Mouse (Mus musculus) spleen, postnatal 4 days (tissue): Measurements from ENCODE around the gene Dip2b.
A peak's percentile ranks its signal among the peaks of the same experiment; 100 is the strongest.

Experiments
- DNase-seq, 2 experiments: peaks; one replicate each; pipeline ENCODE4 v3.0.0; 2022; ENCODE audit warnings: low spot score in 2 of 2

The Dip2b gene

DNA sequence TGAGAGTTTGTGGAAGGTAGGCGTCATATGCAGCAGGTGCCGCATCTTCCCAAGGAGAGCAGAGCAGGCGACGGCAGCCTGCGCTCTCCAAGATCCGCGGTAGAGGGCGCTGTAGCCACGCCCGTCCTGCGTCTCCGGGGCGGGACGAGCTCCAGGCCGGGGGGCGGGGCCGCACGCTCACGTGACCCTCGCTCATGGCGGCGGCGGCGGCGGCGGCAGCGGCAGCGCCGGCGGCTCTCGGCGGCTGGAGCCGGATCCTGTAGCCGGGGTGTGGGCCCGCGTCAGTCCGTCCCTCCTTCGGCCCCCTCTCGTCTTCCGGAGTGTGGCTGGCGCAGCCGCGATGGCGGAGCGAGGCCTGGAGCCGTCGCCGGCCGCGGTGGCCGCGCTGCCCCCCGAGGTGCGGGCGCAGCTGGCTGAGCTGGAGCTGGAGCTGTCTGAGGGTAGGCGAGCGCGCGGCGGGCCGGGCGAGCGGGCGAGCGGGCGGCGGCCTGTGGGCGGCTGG lies at the start of gene Dip2b:
Gene Dip2b (plus strand): TSS at position 195 of the 502 bp plus-strand sequence.
- DNase-seq, result peak; percentile 98 to 100

DNA sequence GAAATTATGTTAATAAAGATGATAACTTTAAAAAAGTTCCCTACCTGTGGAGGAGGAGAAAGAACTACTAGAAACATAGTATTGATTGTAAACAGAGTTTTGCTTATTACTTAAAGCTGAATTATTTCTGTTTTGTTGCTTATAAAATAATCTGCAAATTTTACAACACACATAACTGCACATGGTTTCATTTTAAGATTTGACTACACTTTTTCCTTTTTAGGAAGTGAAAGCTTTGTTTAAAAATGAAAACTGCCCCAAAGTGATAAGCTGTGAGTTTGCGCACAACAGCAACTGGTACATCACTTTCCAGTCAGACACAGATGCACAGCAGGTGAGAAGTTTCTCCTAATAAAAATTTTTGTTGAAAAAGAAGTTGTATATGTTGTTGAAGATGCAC lies 45.4 kb upstream of the Dip2b start:
- no peak for DNase-seq

DNA sequence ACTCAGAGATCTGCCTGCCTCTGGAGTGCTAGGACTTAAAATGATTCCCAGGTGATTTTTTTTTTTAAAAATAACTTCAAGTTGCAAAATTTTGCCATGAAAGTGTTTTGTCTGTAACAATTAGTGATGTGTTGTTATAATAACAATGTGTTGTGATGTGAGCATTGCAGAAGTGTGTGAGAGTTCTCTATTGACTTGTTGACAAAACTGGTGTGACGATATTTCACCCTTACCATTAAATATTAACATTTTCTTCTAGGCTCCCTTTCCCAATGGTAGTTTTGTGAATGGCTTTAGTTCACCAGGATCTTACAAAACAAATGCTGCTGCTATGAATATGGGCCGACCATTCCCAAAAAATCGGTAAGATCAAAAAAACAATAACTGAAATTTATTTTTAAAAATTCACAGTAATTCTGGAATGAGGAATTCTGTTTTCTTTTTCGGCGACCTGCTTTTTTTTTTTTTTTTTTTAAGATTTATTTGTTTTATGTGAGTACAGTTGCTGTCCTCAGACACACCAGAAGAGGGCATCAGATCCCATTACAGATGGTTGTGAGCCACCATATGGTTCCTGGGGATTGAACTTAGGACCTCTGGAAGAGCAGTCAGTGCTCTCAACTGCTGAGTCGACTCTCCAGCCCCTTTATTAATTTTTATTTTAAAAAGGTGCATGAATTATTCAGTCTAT lies 41.2 kb upstream of the Dip2b start:
- DNase-seq, result no peak

DNA sequence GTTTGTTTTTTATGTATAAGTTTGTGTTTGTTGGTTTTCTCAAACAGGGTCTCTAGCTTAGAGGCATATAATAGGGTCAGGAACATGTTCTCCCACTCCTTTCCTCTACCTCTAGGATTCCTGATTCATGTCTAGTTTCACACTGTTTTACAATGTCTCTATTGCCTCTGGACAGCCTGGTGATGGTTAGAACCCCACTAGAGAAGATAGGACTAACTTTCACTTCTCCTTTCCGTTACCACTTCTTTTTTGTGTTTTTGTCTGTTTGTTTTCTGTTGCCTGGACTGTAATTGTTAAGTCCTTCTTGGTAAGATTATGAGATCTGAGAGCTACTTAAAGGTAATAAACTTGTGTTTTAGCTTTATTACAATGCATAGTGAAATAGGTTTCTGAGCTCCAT lies 39.1 kb upstream of the Dip2b start:
- DNase-seq, result no peak

DNA sequence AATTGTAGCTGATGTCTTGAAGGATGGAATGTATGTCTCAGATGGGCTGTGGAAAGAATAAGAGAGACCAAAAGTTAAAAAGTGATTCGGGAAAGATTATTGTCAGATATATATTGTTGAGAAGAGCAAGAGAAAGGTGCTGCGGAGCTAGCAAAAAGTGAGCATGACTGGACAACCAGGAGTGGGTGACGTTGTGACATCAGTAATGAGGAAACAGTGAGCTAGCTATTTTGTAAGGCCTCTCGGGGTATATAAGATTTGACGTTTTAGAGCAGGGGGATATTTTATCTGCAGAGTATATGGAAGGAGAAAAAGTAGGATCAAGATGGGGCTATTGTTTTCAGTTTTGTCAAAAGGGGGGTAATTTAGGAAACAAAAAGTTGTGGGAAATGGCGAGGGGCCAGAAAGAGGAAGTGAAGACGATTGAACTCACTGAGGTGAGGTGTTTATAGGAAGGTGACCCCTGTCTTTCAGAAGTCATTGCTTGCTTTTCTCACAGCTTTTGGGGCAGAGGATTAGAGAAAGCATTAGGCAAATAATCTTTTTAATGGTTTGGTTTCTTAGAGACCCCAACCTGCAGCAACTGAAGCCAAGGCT lies 33.7 kb upstream of the Dip2b start:
- DNase-seq, result no peak

DNA sequence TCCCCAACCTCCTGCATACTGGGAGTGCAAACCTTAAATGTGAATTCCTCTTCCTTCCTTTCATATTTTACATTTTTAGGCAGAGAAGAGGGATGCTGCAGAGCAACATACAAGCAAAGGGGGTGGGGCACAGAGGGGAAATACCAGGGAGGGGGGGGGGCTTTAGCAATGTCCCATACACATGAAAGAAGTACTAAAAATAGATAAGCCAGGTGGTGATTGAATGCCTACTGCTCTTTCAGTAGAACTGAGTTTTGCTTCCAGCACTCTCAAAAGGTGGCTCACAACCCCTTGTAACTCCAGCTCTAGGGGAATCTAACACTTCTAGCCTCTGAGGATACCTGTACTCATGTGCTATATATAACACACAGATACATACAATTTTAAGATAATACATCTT lies 32.3 kb upstream of the Dip2b start:
- no peak for DNase-seq

DNA sequence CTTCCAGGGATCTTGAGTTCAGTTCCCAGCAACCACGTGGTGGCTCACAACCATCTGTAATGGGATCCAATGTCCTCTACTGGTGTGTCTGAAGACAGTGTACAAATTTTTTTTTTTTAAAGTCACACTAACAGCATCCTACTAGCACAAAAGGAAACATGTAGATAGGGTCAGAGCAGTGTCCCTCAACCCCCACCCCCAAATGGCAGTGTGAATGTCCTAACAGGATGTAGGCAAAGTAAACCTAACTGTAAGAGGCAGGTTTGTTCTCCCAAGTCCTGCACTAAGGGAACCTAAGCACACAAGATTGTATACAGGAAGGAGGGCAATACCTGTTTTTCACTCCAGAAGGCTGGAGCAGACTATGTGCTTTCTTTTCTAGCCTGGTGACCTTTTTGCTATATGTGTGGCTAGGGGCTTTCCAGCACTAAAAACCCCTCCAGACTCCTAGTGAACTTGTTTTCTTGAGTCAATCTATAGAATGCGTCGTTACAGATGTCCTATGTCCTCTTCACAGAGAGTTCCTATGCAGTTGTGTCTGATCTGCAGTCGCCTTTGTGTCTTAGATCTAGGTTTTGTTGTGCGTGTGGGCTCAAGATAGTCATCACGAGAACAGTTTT lies 20.1 kb upstream of the Dip2b start:
- DNase-seq, result no peak

DNA sequence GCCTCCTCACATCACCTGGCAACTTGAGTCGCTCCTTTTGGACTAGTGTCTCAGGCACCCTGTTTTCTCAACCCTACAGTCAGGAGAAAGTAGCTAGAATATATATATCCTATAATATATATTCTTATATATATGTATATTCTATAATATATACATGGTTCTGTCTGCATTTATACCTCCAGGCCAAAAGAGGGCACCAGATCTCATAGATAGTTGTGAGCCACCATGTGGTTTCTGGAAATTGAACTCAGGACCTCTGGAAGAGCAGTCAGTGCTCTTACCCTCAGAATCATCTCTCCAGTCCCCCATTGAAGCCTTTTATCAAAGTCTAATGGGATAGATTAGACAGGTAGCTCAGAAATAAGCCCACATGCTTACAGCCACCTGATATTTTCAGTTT lies 17.3 kb upstream of the Dip2b start:
- no peak for DNase-seq

DNA sequence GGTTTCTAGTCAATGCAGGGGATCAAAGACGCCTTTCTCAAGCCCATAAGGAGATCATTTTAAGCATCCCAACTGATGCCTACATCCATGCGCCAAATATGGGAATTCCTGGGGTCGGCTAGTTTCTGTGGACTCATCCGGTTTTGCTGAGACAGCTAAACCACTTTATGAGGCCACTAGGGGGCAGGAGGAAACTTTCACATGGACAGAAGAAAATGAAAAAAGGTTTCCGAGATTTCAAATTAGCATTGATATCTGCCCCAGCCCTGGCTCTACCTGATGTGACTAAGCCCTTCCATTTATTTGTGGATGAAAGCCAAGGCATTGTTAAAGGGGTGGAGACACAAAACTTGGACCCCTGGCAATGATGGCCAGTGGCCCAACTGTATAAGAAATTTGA lies 15.5 kb upstream of the Dip2b start:
- no peak for DNase-seq

DNA sequence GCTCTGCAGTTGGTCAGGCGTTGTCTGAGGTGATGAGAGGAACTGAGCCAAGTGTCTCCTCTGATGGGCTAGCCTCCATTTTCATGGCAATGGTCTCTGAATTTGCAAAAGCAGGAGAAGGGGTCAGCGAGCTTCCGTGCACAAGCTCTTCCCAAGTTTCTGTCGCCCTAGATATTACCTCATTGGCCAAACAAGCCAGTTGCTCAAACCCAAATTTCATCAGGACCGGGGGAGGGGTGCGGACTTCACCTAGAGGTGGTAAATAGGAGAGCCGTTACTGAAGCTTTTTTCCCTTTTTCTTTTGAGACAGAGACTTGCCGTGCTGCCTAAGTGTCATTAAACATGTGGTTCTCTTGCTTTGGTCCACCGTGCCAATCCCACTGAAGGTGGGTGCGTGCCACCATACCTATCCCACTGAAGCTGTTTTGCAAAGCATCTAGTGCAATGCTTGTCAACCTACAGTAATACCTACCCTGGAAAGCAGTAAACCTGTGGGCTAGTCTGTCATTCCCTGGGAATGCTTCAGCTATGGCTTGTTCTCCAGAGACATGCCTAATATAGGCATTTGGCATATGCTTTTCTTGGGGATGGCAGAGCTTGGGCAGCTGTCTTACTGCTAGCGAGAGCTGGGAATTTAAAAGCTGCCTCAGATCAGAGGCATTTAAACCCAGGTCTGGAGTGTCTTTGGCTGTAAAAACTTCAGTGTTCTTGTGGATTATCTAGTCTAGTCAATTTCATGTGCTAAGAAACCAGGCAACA lies 13.2 kb upstream of the Dip2b start:
- no peak for DNase-seq

DNA sequence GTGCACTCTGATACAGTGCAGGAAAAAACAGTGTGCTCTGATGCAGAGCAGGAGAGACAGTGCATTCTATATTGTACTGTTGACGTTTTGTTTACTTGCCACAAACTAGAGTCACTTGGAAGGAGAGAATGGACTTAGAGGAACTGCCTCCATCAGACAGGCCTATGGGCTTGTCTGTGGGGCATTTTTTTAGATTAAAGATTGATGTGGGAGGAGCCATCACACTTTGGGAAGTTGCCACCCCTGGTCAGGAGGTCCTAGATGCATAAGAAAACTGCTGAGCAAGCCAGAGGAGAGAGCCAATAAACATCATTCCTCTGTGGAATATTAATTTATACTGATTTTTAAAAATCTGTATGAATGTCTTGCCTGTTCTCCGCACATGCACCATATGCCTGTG lies 10.3 kb upstream of the Dip2b start:
- no peak for DNase-seq

DNA sequence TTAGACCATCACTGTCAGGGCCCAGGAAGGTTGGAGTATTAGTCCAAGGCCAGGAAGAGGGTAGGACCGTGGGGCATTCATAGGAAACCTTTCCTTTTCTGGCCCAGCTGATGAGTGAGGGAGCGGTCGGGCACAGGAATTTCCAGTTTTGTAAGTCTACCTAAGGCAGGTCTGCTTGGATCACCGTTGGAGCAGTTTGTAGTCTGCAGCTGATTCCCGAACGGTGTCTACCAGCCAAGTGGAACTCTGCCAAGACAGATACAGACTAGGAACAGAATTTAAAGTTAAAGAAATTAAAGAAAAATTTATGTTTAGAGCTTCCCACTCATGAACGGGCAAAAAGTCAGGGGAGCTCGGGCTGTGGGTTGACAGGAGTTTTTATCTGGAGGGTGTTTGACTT lies 9.0 kb upstream of the Dip2b start:
- DNase-seq, result no peak

DNA sequence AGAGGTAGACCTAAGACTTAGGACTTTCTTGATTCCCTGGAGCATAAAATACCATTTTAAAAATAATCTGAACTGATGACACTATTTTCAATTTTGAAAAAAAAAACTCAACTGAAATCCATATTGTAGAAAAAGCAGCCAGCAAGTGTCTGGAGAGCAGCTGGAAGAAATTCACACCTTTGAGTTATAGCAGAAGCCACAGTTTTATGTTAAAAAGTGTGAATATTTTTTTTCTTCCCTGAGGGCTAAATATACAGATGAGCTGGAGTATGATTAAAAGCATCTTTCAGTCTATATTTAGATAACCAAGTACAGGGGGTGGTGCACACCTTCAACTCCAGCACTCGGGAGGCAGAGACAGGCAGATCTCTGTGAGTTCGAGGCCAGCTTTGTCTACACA lies 8.6 kb upstream of the Dip2b start:
- DNase-seq, result no peak

DNA sequence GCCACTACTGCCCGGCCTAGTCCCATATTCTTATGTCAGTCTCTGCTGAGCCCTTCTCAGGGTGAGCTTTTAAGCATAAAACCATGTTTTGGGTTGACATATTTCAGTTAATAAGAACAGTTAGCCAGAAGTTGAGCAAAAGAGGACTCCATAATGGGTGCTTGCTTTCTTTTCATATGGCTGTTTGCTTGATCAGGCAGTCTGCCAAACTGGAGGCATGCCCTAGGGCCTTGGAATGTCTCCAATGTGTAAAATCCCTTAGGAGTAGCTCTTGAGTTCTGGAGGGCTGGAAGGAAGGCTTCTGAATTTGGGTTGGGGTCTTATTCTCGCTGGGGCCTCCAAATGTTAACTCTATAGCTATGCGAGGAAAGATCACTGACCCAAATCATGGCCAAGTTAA lies 5.9 kb upstream of the Dip2b start:
- DNase-seq, result no peak

DNA sequence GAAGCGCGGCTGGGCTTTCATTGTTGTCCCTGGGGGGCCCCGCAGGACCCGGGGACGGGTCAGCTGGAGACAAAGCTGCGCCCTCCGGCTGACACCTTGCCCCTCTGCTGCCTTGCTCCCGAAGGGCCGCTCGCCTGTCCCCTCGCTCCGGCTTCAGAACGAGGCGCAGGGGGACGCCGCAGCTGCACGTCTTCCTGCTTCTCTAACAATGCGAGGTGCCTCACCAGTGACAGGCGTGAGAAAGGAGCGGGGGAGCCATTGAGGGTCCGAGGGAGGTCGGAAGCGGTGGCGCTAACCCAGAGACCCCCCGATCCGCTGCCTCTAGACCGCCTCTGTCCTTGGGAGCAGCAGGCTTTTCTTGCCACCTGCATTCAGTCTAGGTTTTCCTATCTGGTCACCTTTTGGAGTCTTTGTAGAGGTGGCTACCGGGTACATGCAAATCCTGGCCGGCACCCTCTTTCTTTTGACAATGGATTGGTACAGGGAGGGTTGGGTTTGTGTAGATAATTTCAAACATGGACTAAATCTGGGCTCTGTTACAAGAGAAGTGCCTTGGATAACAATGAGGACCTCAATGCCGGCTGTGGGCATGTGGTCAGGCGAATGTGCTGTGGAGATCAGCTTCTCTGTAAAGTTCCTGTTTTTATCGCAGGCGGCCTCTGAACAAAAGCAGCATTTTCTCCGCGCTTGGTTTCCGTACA lies 687 bp downstream of the Dip2b start:
- DNase-seq, result peak; percentile 47 to 80

DNA sequence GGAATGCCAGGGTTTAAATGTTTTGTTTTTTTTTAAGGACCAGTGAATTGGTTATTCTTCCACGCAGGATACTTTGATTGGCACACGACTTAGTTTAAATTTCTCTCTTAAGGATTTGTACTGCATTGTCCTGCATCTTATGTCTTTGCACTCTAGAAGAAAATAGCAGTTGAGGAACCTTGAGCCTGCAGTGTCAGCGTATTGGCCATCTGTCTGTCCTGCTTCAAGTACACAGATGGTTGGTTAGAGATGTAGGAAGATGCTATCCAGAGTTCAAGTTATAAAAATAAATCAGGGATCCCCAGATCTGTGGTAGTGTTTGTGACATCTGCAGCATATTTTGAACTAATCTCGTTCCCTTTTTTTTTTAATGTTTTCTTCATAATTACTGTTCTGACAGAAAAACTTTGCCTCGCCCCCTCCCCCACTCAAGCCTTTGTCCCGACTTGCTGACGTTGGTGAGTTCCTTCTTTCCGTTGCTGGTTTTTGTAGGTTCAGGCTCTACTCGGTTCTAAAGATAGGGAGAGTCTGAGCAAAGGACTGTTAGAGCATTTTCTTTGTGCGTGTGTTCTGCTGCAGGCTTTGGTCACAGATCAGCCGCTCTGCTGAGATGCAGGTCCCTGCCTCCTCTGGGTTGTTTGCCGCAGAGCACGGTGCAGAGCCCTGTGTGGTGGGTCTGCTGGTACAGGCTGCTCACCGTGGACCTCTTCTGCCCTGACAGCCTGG lies 2.2 kb downstream of the Dip2b start:
- no peak for DNase-seq

DNA sequence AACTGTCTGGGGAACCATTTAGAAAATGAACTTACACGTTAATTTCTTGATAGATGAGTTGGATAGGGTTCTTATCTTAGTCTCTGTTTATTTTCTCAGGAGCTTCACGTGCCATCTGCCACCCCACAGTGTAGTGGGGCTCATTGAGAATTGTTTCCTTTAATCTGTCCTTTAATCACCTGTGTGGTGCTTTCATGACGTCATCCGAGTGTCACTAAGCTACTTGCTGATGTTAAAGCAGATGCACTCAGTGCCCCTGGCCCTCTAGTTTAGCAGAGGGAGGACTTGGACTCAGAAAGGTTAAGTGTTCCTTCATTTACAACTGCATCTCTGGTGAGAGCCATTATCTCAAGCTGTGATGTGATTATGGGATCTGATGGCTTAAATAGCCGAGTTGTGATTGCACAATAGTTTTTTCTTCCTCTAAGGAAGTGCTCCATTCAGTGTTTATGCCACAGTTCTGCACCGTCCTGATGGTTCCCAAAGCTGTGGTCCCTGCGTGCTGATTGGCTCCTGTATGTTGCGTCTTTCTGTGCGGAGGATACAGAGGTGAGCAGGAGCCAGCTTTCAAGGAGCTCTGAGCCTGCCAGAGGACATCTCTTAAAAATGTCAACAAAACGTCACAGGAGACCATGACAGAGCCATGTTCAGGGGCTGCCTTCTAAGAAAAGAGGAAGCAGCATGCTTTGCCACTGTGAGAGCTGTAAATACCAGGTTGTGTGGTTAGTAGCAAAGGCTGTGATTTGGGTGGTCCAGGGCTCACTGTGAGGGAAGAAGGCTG lies 3.0 kb downstream of the Dip2b start:
- DNase-seq, result no peak

DNA sequence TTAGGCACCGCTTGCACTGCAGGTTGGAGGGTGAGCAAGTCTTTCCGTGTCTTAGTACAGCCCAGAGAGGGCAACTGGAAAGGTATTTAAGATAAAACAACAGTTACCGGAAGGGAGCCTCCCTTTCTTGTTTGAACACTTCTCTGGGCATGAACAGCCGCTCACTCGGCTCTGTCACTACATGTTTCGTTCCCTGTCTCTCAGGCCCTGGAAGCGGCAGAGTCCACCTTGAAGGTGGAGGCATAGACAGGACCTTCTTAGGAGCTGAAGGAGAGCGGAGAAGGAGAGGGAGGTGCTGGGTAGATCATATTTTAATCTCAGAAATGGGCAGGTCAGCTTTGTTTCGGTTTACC lies 3.6 kb downstream of the Dip2b start:
- DNase-seq, result no peak

DNA sequence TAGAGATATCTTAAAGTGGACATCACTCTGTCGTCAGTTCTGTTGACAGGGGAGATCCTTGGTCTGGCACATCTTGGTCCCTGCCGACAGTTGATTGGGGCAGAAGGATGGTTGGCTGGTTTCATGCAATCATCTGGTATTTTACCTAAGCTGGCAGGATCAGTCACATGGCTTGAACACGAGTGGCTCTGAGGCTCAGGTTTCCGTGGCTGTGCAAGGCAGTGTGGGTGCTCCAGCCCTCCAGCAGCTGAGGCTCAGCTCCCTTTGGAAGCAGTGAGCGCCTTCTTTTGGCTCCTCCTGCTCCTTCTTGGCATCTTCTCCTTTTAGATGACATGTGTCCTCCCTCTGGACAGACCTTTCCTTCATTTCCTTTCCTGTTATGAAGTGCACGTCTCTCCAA lies 7.1 kb downstream of the Dip2b start:
- no peak for DNase-seq

DNA sequence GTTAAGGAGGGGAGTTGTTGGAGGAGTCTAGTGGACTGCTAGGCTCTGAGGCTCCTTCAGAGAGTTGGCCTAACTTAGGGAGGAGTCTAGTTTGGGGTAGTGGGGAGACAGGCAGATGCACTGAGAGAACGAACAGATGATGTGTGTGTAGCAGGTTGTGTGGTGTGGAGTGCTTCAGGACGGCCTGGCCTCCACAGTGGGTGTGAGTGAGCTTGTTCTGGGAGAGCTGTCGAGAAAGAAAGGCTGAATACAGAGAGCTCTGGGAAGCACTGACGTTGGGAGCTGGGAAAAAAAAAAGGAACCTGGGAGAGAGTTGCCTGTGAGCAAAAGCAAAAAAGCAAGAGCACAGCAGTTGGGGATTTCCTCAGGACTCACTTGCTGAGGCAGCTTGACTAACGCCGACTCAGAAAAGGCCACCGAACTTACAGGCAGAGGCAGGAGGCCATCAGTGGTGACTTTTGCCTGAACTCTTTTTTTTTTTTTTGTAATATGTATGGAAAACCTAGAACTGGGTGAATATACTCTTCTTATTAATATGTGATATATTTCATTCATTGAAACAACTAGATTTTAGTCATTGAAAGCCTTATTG lies 11.1 kb downstream of the Dip2b start:
- DNase-seq, result no peak
